Mouse (Mus musculus): ENCODE measurements around the gene Gm6880. TPM values are rescaled to one million over a fixed set of nuclear protein-coding genes. Genes with fewer than 3 reads are reported as not detected.
"Not testable (repeated sequence)": the region's sequence is repeated elsewhere in the genome, so short reads cannot be mapped to it uniquely, and the experiment has no call there.

The Gm6880 gene
- not detected in 2 replicates for total RNA-seq (2021)
- long read RNA-seq, result 0 reads

DNA sequence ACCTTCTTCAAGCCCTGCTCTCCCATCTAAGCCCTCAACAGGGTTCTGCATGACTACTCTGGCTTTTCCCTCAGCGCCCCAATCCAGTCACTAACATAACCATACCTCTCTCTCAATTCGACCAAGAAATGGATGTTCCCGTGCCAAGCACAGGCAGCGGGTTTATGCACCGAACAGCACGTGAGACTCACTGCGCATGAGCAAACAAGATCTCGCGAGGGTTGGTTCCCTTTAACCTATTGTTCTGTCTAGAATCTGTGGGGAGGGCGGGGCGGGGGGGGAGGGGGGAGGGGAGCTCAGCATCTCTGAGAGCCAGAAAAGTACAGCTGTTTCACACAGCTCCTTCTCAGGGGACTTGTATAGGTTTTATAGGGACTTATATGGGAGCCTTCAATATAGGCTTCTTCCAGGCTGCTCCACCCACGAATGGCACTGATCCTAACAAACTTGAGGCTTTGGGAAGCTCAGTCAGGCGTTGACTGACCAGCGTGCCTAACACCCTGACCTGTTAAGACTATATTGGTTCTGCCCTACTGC lies at the start of gene Gm6880:
Gene Gm6880 (minus strand): TSS at position 51 of the 537 bp plus-strand sequence.
- not testable (repeated sequence) for DNase-seq

DNA sequence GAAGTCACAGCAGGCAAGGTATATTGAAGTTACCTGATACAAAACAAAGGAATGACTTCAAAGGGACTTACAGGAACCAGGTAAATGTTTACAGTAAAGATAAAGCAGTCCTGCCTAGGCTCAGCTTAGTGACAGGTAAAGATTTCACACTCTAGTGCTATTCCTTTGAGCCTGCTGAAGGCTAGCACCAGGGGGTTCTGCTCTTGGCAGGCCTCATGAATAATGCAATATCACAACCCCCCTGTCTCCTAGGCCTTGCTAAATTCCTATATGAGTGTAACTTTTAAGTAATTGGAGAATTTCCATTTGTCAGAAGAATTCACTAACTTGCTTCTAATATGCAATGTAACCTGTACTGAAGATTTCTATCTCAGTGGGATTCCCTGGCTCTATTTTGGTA lies 36.3 kb upstream of the Gm6880 start:
- DNase-seq, result not testable (repeated sequence)

DNA sequence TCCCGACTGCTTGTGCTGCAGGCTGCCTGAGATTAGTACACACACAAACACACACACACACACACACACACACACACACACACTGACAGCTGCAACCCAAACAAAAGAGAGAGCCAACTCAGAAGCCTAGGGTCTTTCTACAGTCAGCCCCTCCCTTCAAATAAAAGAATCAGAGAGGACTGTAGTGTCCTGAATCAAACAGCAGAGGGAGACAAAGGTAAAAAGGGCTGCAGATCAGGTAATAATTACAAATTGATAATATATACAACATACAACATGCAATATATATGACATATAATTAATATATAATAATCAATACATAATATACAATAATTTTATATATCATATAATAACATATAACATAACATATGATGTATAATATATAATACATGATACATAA lies 15.9 kb upstream of the Gm6880 start:
- no peak for DNase-seq

DNA sequence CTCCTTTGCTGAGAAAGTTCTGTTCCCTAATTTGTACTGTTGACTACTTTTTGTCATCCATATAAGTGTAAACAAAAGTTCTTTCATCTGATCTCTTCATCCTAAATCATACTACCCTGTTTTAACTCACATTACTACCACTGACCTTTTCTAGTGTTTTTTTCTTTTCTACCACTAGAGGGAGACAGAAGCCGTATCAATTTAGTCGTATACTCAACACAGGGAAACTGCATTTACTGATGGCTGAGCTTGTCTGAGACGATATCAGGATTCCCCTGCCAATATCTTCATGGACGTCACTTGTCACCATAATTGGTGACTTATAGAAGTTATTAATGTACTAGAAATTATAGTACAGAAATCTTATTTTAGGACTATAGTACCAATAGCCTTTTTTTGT lies 28.4 kb downstream of the Gm6880 start:
- no peak for DNase-seq

DNA sequence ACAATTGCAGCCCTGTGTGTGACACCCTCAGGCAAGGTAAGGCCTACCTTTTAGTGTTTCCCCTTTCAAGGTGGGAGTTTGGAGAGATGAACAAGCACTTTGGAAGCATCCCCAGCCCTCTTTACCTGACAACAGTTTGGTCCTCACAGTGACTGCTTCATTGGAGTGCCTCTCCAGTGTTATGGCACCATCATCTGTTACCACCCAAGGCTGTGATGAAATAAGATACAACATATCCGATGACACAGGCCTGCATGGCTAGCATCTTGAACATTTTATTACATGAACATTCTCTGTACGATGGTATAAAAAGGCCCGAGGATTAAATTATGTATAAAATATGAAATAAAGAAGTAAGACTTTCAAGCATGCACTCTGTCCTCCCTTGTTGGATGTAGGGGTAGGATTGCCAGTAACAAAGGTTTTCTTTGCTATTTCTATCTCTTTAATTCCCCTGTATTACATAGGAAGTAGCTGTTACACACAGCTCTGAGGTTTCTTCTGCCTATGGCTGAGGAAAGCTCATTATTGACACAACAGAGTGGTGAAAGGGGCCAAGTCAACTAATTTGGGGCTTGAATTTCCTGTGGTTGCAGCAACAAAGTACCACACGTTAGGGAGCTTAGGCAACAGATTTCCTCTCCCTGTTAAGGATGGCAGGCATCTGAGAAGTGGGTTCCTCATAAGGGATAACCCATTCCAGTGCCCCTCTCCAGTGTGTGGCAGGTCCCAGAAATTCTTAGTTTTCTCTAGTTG lies 29.9 kb downstream of the Gm6880 start:
- no peak for DNase-seq

Other genes starting within 250 kb of the Gm6880 start
- 138 and 183 TPM in 2 replicates for gene Flna, start 231.6 kb downstream of the Gm6880 start, total RNA-seq (2021)
- gene Emd, start 226.7 kb downstream of the Gm6880 start, total RNA-seq (2021), result 38.8 and 53.8 TPM in 2 replicates
- 164 and 380 TPM in 2 replicates for gene Rpl10, start 210.6 kb downstream of the Gm6880 start, total RNA-seq (2021)
- gene Taz, start 199.5 kb downstream of the Gm6880 start, total RNA-seq (2021), result 75.4 and 94.9 TPM in 2 replicates
- gene Dnase1l1, start 199.1 kb downstream of the Gm6880 start, total RNA-seq (2021), result 17.8 and 20.3 TPM in 2 replicates
- gene Atp6ap1, start 184.3 kb downstream of the Gm6880 start, total RNA-seq (2021), result 218 and 224 TPM in 2 replicates
- gene Gdi1, start 176.4 kb downstream of the Gm6880 start, total RNA-seq (2021), result 234 and 244 TPM in 2 replicates
- gene Fam50a, start 168.4 kb downstream of the Gm6880 start, total RNA-seq (2021), result 62.1 and 65.8 TPM in 2 replicates
- 9.9 and 21.7 TPM in 2 replicates for gene Plxna3, start 152.3 kb downstream of the Gm6880 start, total RNA-seq (2021)
- gene Lage3, start 127.8 kb downstream of the Gm6880 start, total RNA-seq (2021), result 49.0 and 66.8 TPM in 2 replicates
- 59.6 and 60.7 TPM in 2 replicates for gene Ubl4a, start 108.2 kb downstream of the Gm6880 start, total RNA-seq (2021)
- 18.0 and 20.4 TPM in 2 replicates for gene Slc10a3, start 108.0 kb downstream of the Gm6880 start, total RNA-seq (2021)
- gene Fam3a, start 88.1 kb downstream of the Gm6880 start, total RNA-seq (2021), result 22.2 and 26.2 TPM in 2 replicates
- gene Ikbkg, start 88.1 kb downstream of the Gm6880 start, total RNA-seq (2021), result 61.3 and 84.3 TPM in 2 replicates
- 144 and 163 TPM in 2 replicates for gene G6pdx, start 52.2 kb downstream of the Gm6880 start, total RNA-seq (2021)
- not detected in 2 replicates for gene Olfr1326-ps1, start 93.5 kb upstream of the Gm6880 start, total RNA-seq (2021)
- not detected in 2 replicates for gene Olfr1325, start 111.3 kb upstream of the Gm6880 start, total RNA-seq (2021)
- not detected in 2 replicates for gene Gm5640, start 164.2 kb upstream of the Gm6880 start, total RNA-seq (2021)